Mouse (Mus musculus): ENCODE measurements at regions not wholly inside any gene's neighbourhood (a gene's known extent, or its start where the extent isn't known, plus 50 kb on each side); places are given as distances from the start of the nearest gene placed in this dataset.

- no peak for DNase-seq
- intact Hi-C loops (cut with DNase I): no loop called here
These were observed 114.4 kb downstream of the H2afy start for GRCm38 (mm10) chr13:56021716-56022115.

- intact Hi-C loops (cut with DNase I): no loop called here
- no peak for DNase-seq
These were observed 122.2 kb downstream of the H2afy start for GRCm38 (mm10) chr13:56014006-56014405.

GRCm38 (mm10) chr13:56010416-56010815, 125.7 kb downstream of the H2afy start:
- DNase-seq: no peak
- intact Hi-C loops (cut with DNase I): no loop called here

- intact Hi-C loops (cut with DNase I): no loop called here
- no peak for DNase-seq
These were observed 129.3 kb downstream of the H2afy start for GRCm38 (mm10) chr13:56006827-56007226.

- intact Hi-C loops (cut with DNase I): no loop called here
- DNase-seq: no peak
These were observed 130.4 kb downstream of the H2afy start for GRCm38 (mm10) chr13:56005746-56006145.

- DNase-seq: peak; percentile 17 to 27
- intact Hi-C loops (cut with DNase I): no loop called here
These were observed 132.3 kb downstream of the H2afy start for GRCm38 (mm10) chr13:56003724-56004393.

- no peak for DNase-seq
These were observed 140.9 kb downstream of the H2afy start for GRCm38 (mm10) chr13:55995255-55995654.

GRCm38 (mm10) chr13:55994460-55994859, 141.7 kb downstream of the H2afy start:
- DNase-seq: peak in 1 of 2 experiments; percentile 14
- intact Hi-C loops (cut with DNase I): no loop called here

More at GRCm38 (mm10) chr13:55995255-55995654, 140.9 kb downstream of the H2afy start:
- intact Hi-C loops (cut with DNase I): no loop called here

- DNase-seq: no peak
- intact Hi-C loops (cut with DNase I): no loop called here
These were observed 143.5 kb downstream of the H2afy start for GRCm38 (mm10) chr13:55992699-55993098.

GRCm38 (mm10) chr13:55991216-55991615, 144.9 kb downstream of the H2afy start:
- DNase-seq: no peak
- intact Hi-C loops (cut with DNase I): no loop called here

- intact Hi-C loops (cut with DNase I): no loop called here
- no peak for DNase-seq
These were observed 146.0 kb downstream of the H2afy start for GRCm38 (mm10) chr13:55990186-55990585.

- intact Hi-C loops (cut with DNase I): no loop called here
- DNase-seq: no peak
These were observed 146.8 kb downstream of the H2afy start for GRCm38 (mm10) chr13:55989401-55989800.

- intact Hi-C loops (cut with DNase I): no loop called here
- no peak for DNase-seq
These were observed 149.4 kb upstream of the Pitx1 start for GRCm38 (mm10) chr13:55985396-55985795.

GRCm38 (mm10) chr13:55984772-55985171, 148.8 kb upstream of the Pitx1 start:
- intact Hi-C loops (cut with DNase I): no loop called here
- DNase-seq: no peak

GRCm38 (mm10) chr13:55983851-55984250, 147.9 kb upstream of the Pitx1 start:
- DNase-seq: no peak
- intact Hi-C loops (cut with DNase I): no loop called here

GRCm38 (mm10) chr13:55981041-55981440, 145.0 kb upstream of the Pitx1 start:
- intact Hi-C loops (cut with DNase I): no loop called here

GRCm38 (mm10) chr13:55977902-55978301, 141.9 kb upstream of the Pitx1 start:
- intact Hi-C loops (cut with DNase I): no loop called here
- DNase-seq: no peak

More at GRCm38 (mm10) chr13:55981041-55981440, 145.0 kb upstream of the Pitx1 start:
- DNase-seq: no peak

GRCm38 (mm10) chr13:55976911-55977381, 141.0 kb upstream of the Pitx1 start:
- DNase-seq: no peak
- intact Hi-C loops (cut with DNase I): no loop called here

GRCm38 (mm10) chr13:55974105-55974504, 138.1 kb upstream of the Pitx1 start:
- intact Hi-C loops (cut with DNase I): no loop called here

GRCm38 (mm10) chr13:55970687-55971086, 134.7 kb upstream of the Pitx1 start:
- intact Hi-C loops (cut with DNase I): no loop called here
- DNase-seq: no peak

More at GRCm38 (mm10) chr13:55974105-55974504, 138.1 kb upstream of the Pitx1 start:
- no peak for DNase-seq

- no peak for DNase-seq
- intact Hi-C loops (cut with DNase I): no loop called here
These were observed 133.5 kb upstream of the Pitx1 start for GRCm38 (mm10) chr13:55969473-55969872.

GRCm38 (mm10) chr13:55967151-55967550, 131.2 kb upstream of the Pitx1 start:
- intact Hi-C loops (cut with DNase I): no loop called here
- DNase-seq: peak; percentile 36 to 39

Data from heart, postnatal 36 days (tissue).